Mouse (Mus musculus): ENCODE measurements at regions not wholly inside any gene's neighbourhood (a gene's known extent, or its start where the extent isn't known, plus 50 kb on each side); places are given as distances from the start of the nearest gene placed in this dataset.

- no peak for DNase-seq (ENCODE audit: low spot score in 2 of 2)
Observed at GRCm38 (mm10) chr6:106876690-106877089, 76.8 kb upstream of the Crbn start.

GRCm38 (mm10) chr6:106891879-106892638 is 92.2 kb upstream of the Crbn start:
- no peak for DNase-seq (ENCODE audit: low spot score in 2 of 2)

- no peak for DNase-seq (ENCODE audit: low spot score in 2 of 2)
Observed at GRCm38 (mm10) chr6:106892639-106892934, 92.7 kb upstream of the Crbn start.

GRCm38 (mm10) chr6:106903953-106904683 is 104.2 kb upstream of the Crbn start:
- DNase-seq (ENCODE audit: low spot score in 2 of 2) = no peak

GRCm38 (mm10) chr6:106915121-106915520 is 115.2 kb upstream of the Crbn start:
- no peak for DNase-seq (ENCODE audit: low spot score in 2 of 2)

- DNase-seq (ENCODE audit: low spot score in 2 of 2) = no peak
Observed at GRCm38 (mm10) chr6:106916683-106917289, 116.9 kb upstream of the Crbn start.

GRCm38 (mm10) chr6:106920951-106921350 is 121.1 kb upstream of the Crbn start:
- DNase-seq (ENCODE audit: low spot score in 2 of 2) = no peak

GRCm38 (mm10) chr6:106925486-106925885 is 125.6 kb upstream of the Crbn start:
- DNase-seq (ENCODE audit: low spot score in 2 of 2) = no peak

GRCm38 (mm10) chr6:106933584-106933983 is 133.7 kb upstream of the Crbn start:
- no peak for DNase-seq (ENCODE audit: low spot score in 2 of 2)

GRCm38 (mm10) chr6:106946227-106946927 is 146.5 kb upstream of the Crbn start:
- DNase-seq (ENCODE audit: low spot score in 2 of 2) = no peak

- DNase-seq (ENCODE audit: low spot score in 2 of 2) = no peak
Observed at GRCm38 (mm10) chr6:106950909-106951308, 151.0 kb upstream of the Crbn start.

- no peak for DNase-seq (ENCODE audit: low spot score in 2 of 2)
Observed at GRCm38 (mm10) chr6:106961320-106961719, 161.4 kb upstream of the Crbn start.

GRCm38 (mm10) chr6:106964337-106964736 is 164.5 kb upstream of the Crbn start:
- DNase-seq (ENCODE audit: low spot score in 2 of 2) = no peak

GRCm38 (mm10) chr6:106975439-106975838 is 175.6 kb upstream of the Crbn start:
- DNase-seq (ENCODE audit: low spot score in 2 of 2) = no peak

- DNase-seq (ENCODE audit: low spot score in 2 of 2) = no peak
Observed at GRCm38 (mm10) chr6:106978721-106979120, 178.8 kb upstream of the Crbn start.

GRCm38 (mm10) chr6:106979755-106980154 is 179.9 kb upstream of the Crbn start:
- no peak for DNase-seq (ENCODE audit: low spot score in 2 of 2)

GRCm38 (mm10) chr6:106980188-106980587 is 180.3 kb upstream of the Crbn start:
- DNase-seq (ENCODE audit: low spot score in 2 of 2) = no peak

- no peak for DNase-seq (ENCODE audit: low spot score in 2 of 2)
Observed at GRCm38 (mm10) chr6:106981232-106981631, 181.4 kb upstream of the Crbn start.

GRCm38 (mm10) chr6:106985132-106985801 is 185.4 kb upstream of the Crbn start:
- no peak for DNase-seq (ENCODE audit: low spot score in 2 of 2)

- no peak for DNase-seq (ENCODE audit: low spot score in 2 of 2)
Observed at GRCm38 (mm10) chr6:106991586-106991985, 191.7 kb upstream of the Crbn start.

- DNase-seq (ENCODE audit: low spot score in 2 of 2) = no peak
Observed at GRCm38 (mm10) chr6:107004406-107005120, 204.7 kb upstream of the Crbn start.
